Mouse (Mus musculus) forebrain, embryonic 16.5 days (tissue): ENCODE results near the gene Atf7ip. TPM values are rescaled to one million over a fixed set of nuclear protein-coding genes. Genes with fewer than 3 reads are reported as not detected.

Experiments
- ATAC-seq: fragments of 200-750 bp; cut with Nextera tagmentation; 2 replicates; pipeline ENCODE4 v1.8.0; 2017; ENCODE audit warnings: mild to moderate bottlenecking, moderate library complexity
- H3K27ac ChIP-seq: fragments of 300-500 bp; sonication (generic); 2 replicates; pipeline ENCODE4 v1.5.1; 2014; ENCODE audit warnings: low read length, control low read depth
- H3K27me3 ChIP-seq: fragments of 300-500 bp; sonication (generic); replicated peaks from 2 replicates; pipeline ENCODE4 v1.6.1; 2014; ENCODE audit warnings: low read length; ENCODE audit not compliant: control insufficient read depth, insufficient read depth
- H3K36me3 ChIP-seq: fragments of 300-500 bp; sonication (generic); 2 replicates; pipeline ENCODE4 v1.6.1; 2014; ENCODE audit not compliant: control insufficient read depth, insufficient read depth
- H3K4me1 ChIP-seq: fragments of 300-500 bp; sonication (generic); replicated peaks from 2 replicates; pipeline ENCODE4 v1.6.1; 2014; ENCODE audit warnings: low read length; ENCODE audit not compliant: control insufficient read depth, insufficient read depth
- H3K4me2 ChIP-seq: fragments of 300-500 bp; sonication (generic); 2 replicates; pipeline ENCODE4 v1.6.1; 2014; ENCODE audit warnings: mild to moderate bottlenecking, low read length, control low read depth
- H3K4me3 ChIP-seq: fragments of 300-500 bp; sonication (generic); replicated peaks from 2 replicates; pipeline ENCODE4 v1.5.1; 2014; ENCODE audit warnings: mild to moderate bottlenecking, low read length, control low read depth
- H3K9ac ChIP-seq: fragments of 300-500 bp; sonication (generic); replicated peaks from 2 replicates; pipeline ENCODE4 v1.6.1; 2014; ENCODE audit warnings: low read depth, low read length, control low read depth
- H3K9me3 ChIP-seq: fragments of 300-500 bp; sonication (generic); 2 replicates; pipeline ENCODE4 v1.6.1; 2016; ENCODE audit warnings: low read length; ENCODE audit not compliant: control insufficient read depth
- WGBS: fragments of 180-500 bp; shearing (Covaris S2); extraction: QIAGEN DNeasy Blood & Tissue Kit; methylation state at CpG from one replicate; pipeline ENCODE4 v1.1.7; 2014; 5-methylcytosine and 5-hydroxymethylcytosine counted together
- polyA plus RNA-seq: library from polyadenylated mRNA; unstranded; fragments of >200 nt; fragmentation: Nextera tagmentation; extraction: Ambion mirVana; gene quantifications from 2 replicates; pipeline ENCODE4 v1.2.1, GENCODE M21; 2015

The Atf7ip gene
- polyA plus RNA-seq, 1 experiment from 2014 or later: 49.2 TPM

GRCm38 (mm10) chr6:136492251-136492650 is 13.7 kb upstream of the Atf7ip start:
- H3K4me2 ChIP-seq: no peak overlapping the region
- no peak overlapping the region for H3K4me3 ChIP-seq
- H3K4me1 ChIP-seq: 0 out of 2 replicates have a peak, but pooled peaks cover 2% of the 10 kb centered on the region
- 97% methylated on average over 4 of the region's 4 CpGs for WGBS
- ATAC-seq: no peak
- no peak overlapping the region for H3K9ac ChIP-seq
- no peaks in the 10 kb centered on the region for H3K9me3 ChIP-seq
- no peaks in the 10 kb centered on the region for H3K27me3 ChIP-seq
- H3K27ac ChIP-seq: no peak overlapping the region
- H3K36me3 ChIP-seq: no peaks in the 10 kb centered on the region

GRCm38 (mm10) chr6:136493486-136493885 is 12.5 kb upstream of the Atf7ip start:
- H3K36me3 ChIP-seq: no peaks in the 10 kb centered on the region
- 91% methylated on average over 7 of the region's 7 CpGs for WGBS
- no peak for ATAC-seq
- no peak overlapping the region for H3K4me3 ChIP-seq
- H3K27me3 ChIP-seq: no peaks in the 10 kb centered on the region
- no peak overlapping the region for H3K4me2 ChIP-seq
- no peaks in the 10 kb centered on the region for H3K9me3 ChIP-seq
- no peak overlapping the region for H3K27ac ChIP-seq
- H3K4me1 ChIP-seq: 0 out of 2 replicates have a peak, but pooled peaks cover 2% of the 10 kb centered on the region
- no peak overlapping the region for H3K9ac ChIP-seq

- H3K4me3 ChIP-seq: no peak overlapping the region
- WGBS: 88% methylated on average over 12 of the region's 12 CpGs
- H3K4me2 ChIP-seq: no peak overlapping the region
- no peaks in the 10 kb centered on the region for H3K36me3 ChIP-seq
- H3K27me3 ChIP-seq: no peaks in the 10 kb centered on the region
- H3K9ac ChIP-seq: no peak overlapping the region
- no peak overlapping the region for H3K27ac ChIP-seq
- H3K9me3 ChIP-seq: no peaks in the 10 kb centered on the region
- H3K4me1 ChIP-seq: 0 out of 2 replicates have a peak, but pooled peaks cover 2% of the 10 kb centered on the region
- ATAC-seq: no peak
Observed at GRCm38 (mm10) chr6:136493910-136494751, 11.8 kb upstream of the Atf7ip start.

GRCm38 (mm10) chr6:136495023-136495422 is 10.9 kb upstream of the Atf7ip start:
- no peak overlapping the region for H3K27ac ChIP-seq
- no peak for ATAC-seq
- WGBS: 95% methylated on average over 12 of the region's 12 CpGs

GRCm38 (mm10) chr6:136497744-136498143 is 8.2 kb upstream of the Atf7ip start:
- Histone ChIP-seq H3K4me2 (no peak overlapping the region), H3K9ac (no peak overlapping the region), H3K27ac (no peak overlapping the region), H3K4me3 (no peak overlapping the region), H3K9me3 (no peaks in the 10 kb centered on the region), H3K4me1 (no peaks in the 10 kb centered on the region), H3K27me3 (no peaks in the 10 kb centered on the region), H3K36me3 (no peaks in the 10 kb centered on the region)
- no peak for ATAC-seq
- 64% methylated on average over 5 of the region's 5 CpGs for whole genome bisulfite sequencing

More at GRCm38 (mm10) chr6:136495023-136495422, 10.9 kb upstream of the Atf7ip start:
- no peaks in the 10 kb centered on the region for H3K27me3 ChIP-seq
- H3K4me1 ChIP-seq: 0 out of 2 replicates have a peak, but pooled peaks cover 2% of the 10 kb centered on the region
- no peaks in the 10 kb centered on the region for H3K9me3 ChIP-seq
- no peak overlapping the region for H3K4me2 ChIP-seq
- no peak overlapping the region for H3K9ac ChIP-seq
- no peaks in the 10 kb centered on the region for H3K36me3 ChIP-seq
- H3K4me3 ChIP-seq: no peak overlapping the region

- Histone ChIP-seq H3K27me3 (no peaks in the 10 kb centered on the region), H3K4me3 (no peak overlapping the region), H3K9ac (no peak overlapping the region), H3K27ac (no peak overlapping the region), H3K4me1 (no peaks in the 10 kb centered on the region), H3K36me3 (no peaks in the 10 kb centered on the region), H3K9me3 (no peaks in the 10 kb centered on the region), H3K4me2 (no peak overlapping the region)
- 58% methylated on average over 10 of the region's 10 CpGs for WGBS
- no peak for ATAC-seq
Observed at GRCm38 (mm10) chr6:136499292-136499977, 6.5 kb upstream of the Atf7ip start.

- H3K4me1 ChIP-seq: no peaks in the 10 kb centered on the region
- no peaks in the 10 kb centered on the region for H3K9me3 ChIP-seq
- no peaks in the 10 kb centered on the region for H3K36me3 ChIP-seq
- H3K4me2 ChIP-seq: no peak overlapping the region
- no peak overlapping the region for H3K27ac ChIP-seq
- no peak overlapping the region for H3K4me3 ChIP-seq
- 95% methylated on average over 3 of the region's 3 CpGs for WGBS
- ATAC-seq: no peak
- no peaks in the 10 kb centered on the region for H3K27me3 ChIP-seq
- H3K9ac ChIP-seq: no peak overlapping the region
Observed at GRCm38 (mm10) chr6:136508652-136509051, 2.7 kb downstream of the Atf7ip start.

- Histone ChIP-seq H3K4me2 (no peak overlapping the region), H3K9ac (no peak overlapping the region), H3K36me3 (no peaks in the 10 kb centered on the region), H3K4me3 (no peak overlapping the region), H3K9me3 (no peaks in the 10 kb centered on the region), H3K4me1 (no peaks in the 10 kb centered on the region), H3K27me3 (no peaks in the 10 kb centered on the region), H3K27ac (no peak overlapping the region)
- 39% methylated on average over 7 of the region's 7 CpGs for WGBS
- ATAC-seq: no peak
Observed at GRCm38 (mm10) chr6:136510945-136511344, 5.0 kb downstream of the Atf7ip start.

GRCm38 (mm10) chr6:136512351-136512750 is 6.4 kb downstream of the Atf7ip start:
- Histone ChIP-seq H3K4me2 (no peak overlapping the region), H3K27ac (no peak overlapping the region), H3K27me3 (no peaks in the 10 kb centered on the region), H3K4me3 (no peak overlapping the region), H3K9ac (no peak overlapping the region), H3K36me3 (no peaks in the 10 kb centered on the region), H3K9me3 (no peaks in the 10 kb centered on the region), H3K4me1 (no peaks in the 10 kb centered on the region)
- 84% methylated on average over 3 of the region's 3 CpGs for WGBS
- no peak for ATAC-seq
